Mouse (Mus musculus) left cerebral cortex, adult 8-10 months (tissue): ENCODE data around the gene E130114P18Rik. TPM values are rescaled to one million over a fixed set of nuclear protein-coding genes. Genes with fewer than 3 reads are reported as not detected.

Source experiments
- DNase-seq, 2 experiments: peaks; one replicate each; pipeline ENCODE4 v3.0.0; 2022; ENCODE audit warnings: low spot score in 2 of 2
- total RNA-seq, 4 experiments: library from RNA; stranded (reverse); gene quantifications; 2 replicates each; pipeline ENCODE4 v1.2.4; 2022

E130114P18Rik gene
- total RNA-seq, 4 experiments from 2014 or later, result 5.0 to 8.3 (median 6.2) TPM

DNA sequence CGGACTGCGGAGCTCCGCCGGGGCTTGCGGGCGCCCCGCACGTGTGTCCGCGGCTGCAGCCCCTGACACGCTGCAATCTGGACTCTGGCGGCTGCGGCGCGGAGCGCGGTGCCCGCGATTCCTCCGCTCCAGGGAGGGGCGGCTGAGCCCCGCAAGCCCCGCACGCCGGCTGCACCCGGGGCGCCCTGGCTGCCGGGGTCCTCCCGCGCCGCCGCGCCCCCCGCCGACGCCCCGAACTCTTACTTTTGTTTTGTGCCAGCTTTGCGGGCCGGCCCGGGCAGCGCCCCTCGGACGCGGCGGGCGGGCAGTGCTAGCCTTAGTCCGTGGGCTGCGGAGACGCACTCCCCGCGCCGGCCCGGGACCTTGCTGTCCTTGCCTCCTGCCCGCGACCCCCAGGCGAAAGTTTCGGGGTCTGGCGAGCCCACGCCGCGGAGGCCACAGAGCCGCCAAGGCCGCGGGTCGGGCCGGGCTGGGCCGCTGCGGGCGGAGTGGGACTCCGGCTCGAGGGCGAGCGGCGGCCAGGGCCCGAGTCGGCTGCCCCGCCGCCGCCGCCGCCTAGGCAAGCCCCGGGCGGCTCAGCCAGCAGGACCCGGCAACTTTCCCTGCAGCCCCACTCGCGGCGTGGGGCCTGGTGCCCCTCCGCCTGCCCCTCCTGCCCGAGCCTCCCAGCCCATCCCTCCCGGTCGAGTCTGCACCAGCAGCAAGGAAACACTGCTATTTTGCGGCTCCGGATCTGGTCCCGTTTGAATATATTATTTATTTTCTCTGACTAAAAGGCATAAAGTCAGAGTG is 529 bp upstream of the E130114P18Rik start:
- DNase-seq, result no peak

DNA sequence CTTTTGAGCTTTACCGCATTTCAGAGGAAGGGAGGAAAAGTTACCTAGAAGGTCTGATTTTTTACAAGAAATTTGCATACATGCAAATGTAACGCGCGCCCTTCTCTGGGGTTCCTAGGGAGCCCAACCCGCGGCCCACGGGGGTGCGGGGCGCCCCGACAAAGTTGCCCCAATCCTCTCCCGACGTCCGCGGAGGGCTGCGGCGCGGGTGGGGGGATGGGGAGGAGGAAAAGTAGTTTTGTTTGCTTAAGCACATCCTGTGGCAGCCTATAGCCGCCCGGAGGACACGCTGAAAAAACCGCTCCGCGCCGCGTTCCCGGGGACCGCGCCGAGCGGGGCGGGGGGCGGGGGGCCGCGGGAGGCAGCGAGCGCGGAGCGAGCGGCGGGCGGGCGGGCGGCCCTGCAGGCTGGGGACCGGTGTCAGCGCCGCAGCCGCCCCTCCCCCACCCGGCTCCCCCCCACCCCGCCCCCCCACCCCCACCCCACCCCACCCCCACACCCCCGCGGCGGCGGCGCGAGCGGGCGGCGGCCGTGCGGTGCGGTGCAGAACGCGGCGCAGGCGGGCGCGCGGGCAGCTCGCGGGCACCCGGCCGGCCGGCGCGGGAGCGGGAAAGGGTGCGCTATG is 685 bp downstream of the E130114P18Rik start:
- no peak for DNase-seq

DNA sequence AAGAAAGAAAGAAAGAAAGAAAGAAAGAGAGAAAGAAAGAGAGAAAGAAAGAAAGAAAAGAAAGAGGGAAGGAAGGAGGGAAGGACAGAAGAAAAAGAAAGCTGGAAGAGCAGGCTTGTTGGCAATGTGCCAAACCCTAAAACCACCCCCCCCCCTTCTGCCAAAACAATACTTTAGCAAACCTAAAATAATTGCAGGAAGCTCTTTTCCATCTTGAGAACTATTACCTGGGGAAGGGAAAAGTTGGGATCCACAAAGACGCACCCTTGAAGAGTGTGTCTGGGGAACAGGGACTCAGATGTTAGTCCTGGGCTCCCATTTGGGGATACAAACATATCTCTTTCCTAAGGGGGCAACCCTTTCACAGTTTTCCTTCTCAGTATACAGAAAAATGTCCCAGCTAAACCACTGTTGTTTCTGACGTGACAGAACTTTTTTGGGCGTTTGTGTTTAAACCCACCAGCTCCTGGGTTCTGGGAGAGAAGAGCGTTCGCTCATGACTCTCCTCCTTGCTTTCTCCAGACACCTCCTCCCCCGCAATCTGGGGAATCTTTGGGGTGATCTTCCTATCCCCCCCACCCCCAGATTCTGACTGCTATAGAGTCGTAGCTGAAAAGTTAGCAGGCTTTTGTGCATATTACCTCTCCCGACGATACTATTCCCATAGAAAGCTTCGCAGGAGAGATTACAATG is 1.3 kb downstream of the E130114P18Rik start:
- no peak for DNase-seq

DNA sequence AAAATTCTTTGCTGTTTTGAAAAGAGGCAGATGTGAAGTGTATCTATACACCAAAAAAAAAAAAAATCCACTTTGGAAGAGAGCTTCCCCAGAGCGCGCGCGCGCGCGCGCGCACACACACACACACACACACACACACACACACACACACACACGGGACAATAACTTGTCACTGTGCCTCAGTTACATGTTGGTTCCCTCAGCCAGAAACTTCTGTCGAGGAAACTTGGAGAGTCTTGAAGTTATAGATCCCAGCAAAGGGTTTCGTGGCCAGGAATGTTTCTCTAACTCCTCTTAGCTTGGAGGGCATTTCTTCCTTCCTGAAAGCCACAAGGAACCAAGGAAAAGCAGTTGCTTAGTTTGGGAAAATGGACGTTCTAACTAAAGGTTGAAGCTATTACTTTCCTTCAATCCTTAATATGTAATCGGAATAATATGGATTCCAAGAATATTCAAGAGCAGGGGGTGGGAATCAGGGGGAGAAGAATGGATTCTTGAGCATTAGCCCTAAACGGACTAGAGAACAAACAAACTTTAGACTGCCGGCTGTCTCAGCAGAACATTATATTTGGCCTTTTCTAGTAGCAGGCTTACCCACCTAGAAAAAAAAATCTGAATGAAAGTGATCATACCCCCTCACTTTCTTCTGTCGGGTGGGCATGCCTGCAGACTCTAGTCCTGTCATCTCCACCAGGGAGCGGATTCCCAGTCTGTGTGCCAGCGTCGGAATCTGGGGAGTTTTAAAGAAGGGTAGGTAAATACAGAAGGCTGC is 2.2 kb downstream of the E130114P18Rik start:
- DNase-seq, result no peak

DNA sequence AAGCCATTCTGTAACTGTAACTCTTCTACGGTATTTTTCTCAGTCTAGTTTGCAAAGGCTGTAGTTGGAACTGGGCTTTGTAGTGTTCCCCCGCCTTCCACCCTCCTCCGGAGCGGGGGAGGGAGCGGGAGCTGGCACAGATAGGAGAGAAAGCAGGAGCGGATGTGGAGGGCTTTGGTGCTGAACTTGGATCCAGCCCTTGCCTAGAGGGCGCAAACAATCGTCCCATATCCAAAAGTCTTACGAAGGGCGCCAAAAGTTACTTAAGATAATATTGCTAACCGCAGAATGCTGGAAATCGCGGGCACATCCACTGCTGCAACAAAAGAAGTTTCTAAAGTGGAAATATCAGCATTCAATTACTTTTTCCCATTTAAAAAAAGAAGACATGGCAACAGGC is 2.8 kb downstream of the E130114P18Rik start:
- peak in 1 of 2 experiments; percentile 64 for DNase-seq

DNA sequence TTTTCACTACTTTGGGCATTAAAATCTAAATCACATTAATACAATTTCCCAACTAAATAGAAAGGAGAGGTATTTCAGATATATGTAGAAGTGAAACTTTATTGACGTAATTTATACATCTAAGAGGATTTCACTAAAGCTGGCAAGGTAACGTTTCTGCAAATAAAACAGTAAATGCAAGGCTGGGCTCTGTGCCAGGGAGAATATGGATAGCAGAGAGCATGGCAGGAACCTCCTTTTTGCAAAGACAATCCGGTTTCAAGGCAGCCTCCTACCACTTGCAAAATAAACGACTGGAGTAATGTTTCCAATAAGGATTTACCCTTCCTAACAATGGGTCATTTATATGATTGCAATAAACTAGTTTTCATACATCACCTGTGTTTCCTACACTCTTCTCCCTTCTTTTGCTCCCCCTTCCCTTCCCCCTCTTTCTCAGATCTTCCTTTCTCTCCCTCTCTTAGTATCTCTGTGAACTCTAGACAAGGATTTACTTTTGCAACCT is 3.4 kb downstream of the E130114P18Rik start:
- no peak for DNase-seq

DNA sequence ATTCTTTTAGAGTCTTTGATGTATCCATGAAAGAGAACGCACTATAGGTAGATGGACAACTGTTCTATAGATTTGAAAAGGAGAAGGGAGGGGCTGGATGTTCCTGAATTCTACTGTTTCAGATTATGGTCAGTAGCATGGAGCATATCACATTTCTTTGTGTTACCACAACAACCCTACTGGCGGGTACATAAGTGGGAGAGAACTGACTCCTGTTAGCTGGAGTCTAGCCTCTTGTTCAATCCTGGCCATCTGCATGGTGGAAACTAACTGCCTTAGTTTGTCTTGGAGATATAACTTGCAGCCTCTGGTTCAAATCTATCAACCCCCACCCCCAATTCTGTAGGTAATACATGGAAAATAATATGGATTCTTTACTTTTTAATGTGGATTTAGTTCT is 4.1 kb downstream of the E130114P18Rik start:
- DNase-seq, result no peak

DNA sequence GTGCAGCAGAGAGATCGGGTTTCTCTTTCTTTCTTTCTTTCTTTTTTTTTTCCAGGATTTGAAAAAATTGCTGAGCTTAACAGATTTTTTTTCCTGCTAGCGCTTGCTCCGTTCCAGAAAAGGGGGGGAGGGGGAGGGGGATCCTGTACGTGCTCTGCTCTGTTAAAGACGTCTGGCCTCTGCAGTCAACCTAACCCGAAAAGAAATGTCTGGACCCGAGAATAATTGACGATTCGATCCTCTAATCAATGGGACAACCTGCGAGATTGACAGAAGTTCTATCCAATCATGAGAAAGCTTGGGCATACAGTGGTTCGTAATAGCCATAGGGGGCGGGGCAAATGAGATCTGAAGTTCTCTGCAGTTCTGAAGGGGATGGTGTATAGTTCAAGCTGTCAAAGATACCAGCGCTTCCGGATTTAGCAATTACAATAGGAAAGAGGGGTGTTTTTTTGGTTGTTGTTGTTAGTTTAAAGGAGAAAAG is 4.7 kb downstream of the E130114P18Rik start:
- DNase-seq, result peak in 1 of 2 experiments; percentile 94

DNA sequence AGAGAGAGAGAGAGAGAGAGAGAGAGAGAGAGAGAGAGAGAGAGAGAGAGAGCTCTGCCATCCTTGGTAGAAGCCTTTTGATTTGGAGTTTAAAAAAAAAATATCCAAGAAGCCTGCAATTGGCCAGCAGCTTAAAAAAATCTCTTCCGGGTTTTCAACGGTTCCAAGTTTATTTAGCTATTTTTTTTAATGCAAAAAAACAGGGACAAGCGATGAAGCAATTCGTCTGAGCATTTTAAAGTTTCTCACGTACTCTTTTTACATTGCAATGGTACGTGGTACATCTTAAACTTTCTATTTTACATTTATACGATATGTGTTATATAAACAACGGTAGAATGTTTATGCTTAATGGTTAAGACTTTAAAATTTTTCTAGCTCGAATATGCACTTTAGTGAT is 5.2 kb downstream of the E130114P18Rik start, which contains the start of gene Nfia:
Nfia (plus strand) TSS at position 94 of the 400 bp plus-strand sequence.
- DNase-seq, result no peak

DNA sequence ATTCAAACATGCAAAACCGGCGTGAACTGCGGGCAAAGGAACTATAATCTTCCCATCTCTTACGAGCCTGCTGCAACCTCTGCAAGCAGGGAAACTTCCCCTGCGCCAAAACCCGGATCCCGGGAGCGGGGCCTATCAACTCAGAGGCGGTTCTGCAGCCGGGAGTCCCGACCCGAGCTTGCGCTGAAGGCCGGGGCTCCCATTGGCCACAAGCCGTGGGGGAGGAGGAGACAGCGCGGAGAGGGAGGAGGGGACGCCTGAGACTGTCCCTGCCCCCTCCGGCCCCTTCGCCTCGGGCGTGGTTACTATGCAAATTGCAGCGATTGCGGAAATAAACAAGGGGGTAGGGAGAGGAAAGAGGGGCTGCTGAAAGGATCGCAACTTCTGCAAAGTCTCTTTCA is 5.8 kb downstream of the E130114P18Rik start:
- peak; percentile 86 to 96 for DNase-seq

DNA sequence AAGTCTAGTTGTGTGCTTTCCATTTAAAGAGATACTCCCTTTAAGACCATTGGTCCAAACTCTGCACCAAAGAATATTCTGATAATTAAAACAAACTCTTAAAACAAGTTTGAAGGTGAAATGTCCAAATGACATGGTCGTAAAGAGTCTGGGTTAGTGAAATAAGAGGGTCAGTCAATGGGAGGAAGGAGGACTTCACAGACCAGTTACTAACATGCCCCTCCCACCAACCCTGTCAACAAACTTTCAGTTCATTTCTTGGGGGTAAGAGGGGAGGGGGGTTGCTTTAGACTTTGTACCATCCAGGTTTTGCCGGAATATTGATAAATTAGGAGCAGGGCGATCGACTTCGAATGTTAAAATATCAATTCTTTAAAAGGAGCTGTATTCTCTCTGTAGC is 6.5 kb downstream of the E130114P18Rik start:
- no peak for DNase-seq

DNA sequence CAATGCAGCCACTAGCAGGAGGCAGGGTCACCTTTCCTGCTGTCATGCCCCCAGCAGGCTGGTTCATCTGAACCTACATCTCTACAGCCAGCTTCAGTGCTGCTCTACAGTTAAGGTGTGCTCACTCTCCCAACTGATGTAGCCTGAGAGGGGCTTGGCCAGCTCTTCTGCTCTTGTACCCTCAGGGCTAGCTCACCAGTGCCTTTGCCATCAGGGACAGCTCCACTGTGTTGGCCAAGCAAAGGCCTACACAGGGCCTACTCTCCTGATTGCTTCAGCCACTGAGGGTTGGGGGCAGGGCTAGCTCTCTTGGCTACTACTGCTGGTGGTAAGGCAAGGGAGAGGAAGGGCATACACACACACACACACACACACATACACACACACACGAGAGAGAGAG is 8.0 kb downstream of the E130114P18Rik start:
- DNase-seq, result no peak

DNA sequence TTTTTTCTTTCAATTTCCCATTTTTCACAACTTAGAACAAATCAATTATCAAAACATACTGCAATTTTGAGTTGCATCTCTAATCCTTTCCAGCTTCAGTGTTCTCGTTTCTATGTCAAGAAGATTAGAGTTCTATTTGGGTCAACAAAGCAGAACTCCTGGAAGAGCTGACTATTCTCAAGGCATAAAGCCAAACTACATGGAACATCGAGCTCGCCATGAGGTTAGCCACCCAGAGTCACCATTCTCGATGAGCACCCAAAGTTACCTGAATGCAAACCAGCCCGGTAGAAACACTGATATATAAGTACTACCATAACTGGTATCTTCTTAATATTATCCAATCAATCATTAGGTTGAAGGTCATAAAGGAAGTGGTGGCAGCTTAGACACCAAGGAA is 10.4 kb downstream of the E130114P18Rik start:
- no peak for DNase-seq

DNA sequence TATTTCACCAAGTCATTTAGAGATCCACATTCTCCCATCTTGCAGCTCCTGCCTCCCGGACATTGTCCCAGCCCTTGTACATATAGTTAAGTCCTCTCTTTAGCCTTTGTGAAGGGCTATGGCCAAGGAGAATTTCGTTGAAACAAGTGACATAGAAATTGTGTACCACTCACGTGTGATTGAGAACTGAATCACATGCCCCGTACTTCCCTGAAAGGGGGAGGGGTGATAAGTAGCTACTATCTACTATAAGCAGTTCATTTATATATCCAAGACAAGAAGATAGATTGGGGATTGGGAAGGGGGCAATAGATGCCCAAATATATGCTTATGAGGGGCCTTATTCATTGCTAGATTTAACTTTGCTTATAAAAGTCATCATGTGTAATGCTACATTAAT is 10.9 kb downstream of the E130114P18Rik start:
- no peak for DNase-seq

DNA sequence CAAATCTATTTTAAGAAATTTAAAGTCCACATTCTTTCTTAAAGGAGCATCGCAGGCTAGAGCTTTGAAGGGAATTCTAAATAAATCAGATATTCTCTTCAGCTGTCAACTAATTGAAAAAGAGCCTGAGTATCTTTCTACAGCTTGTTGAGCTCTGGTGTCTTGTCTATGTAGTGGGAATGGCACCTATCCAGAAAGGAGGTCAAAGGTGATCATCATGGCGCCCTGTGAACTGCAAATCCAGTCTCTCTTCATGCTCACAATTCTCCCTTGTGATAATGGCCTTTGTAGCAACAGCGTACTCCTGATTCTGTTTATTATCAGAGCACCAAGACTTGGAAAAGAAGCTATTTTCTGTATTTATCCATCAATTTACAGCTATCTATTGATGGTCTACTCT is 11.8 kb downstream of the E130114P18Rik start:
- DNase-seq, result no peak

DNA sequence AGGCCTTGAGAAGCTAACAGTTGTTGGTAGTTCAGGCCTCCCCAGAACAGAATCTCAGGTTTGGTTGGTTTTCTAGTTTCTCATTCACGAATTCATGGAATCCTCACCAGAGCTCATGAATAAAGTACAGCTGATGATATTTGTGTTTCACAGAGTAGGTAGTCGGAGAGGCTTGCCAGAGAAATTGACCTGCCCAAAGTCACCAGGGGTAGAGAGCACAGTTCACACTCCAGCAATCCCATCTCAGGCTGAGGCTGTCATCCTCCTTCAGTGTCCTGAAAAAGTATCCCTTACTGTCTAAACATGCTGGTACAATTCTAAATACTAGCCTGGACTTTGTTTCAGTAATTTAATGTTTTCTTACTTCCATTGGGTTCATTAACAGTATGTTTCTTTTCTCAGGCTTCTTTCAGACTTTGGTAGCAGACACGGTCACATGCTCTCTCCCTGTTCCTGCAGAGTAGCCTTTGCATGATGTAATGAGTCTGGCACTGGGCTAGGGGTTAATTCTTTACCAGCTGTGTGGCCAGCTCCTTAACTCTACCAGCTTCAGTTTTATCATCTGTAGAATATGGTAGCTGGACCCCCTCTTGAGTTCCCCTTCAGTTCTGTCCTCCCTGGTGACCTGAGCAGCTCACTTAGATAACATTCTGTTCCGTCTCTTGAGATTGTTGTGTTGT is 12.4 kb downstream of the E130114P18Rik start:
- no peak for DNase-seq

DNA sequence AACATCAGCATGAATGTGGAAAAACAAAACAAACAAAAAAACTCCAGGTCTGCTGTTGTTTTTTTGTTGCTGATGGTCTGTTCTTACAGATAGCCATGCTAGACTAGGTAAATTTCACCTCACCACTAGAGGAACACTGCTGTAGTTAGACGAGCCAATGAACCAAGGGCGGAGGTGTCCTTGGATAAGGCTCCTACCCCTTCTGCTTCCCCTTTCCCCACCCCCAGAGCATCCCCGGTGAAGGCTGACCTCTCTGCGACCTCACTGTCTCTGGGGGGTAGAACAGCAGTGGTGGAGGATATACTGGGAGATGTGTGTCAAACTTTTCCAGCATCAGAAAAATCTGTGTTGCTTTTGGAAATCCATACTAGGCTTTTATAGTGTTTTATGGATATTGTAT is 13.3 kb downstream of the E130114P18Rik start:
- no peak for DNase-seq

DNA sequence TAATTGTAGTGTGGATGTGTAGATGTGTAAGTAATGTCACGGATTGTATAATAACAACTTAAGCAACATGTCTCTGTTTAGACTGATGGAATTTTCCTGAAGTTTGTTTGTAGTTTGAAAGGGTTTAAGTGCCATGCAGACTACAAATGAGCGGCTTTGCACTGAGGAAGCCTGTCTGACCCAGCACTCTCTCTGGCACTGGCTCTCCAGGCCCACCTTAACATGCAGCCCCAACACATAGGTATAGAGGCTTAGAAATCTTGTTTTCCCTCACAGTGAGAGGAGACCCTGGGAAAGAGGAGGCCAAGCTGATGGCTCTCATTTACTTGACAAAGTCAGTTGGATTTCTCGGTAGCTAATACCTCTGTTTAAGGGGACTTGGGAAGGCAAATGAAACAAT is 19.2 kb downstream of the E130114P18Rik start:
- DNase-seq, result no peak

DNA sequence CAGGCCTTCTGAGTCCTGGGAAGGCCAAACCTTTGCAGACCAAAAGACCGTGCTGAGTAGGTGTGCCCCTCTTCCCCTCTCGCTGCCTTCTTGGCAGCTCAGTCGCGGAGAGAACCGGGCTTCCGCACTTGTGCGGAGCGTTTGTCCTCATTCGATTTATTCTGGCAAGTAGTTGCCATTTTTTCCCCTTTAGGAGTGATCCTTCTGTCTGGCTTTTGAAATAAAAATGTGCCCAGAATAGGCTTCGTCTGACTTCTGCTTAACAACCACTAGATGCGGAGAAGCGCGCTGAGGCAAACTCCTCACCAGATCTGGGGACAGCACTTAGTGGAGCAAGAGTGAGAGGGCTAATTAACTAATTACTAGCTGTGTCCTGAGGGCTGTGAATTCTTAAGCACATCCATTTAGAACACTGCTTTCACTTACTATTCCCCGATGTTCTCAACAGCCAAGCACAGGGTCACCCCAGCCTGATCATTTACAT is 19.9 kb downstream of the E130114P18Rik start:
- no peak for DNase-seq

DNA sequence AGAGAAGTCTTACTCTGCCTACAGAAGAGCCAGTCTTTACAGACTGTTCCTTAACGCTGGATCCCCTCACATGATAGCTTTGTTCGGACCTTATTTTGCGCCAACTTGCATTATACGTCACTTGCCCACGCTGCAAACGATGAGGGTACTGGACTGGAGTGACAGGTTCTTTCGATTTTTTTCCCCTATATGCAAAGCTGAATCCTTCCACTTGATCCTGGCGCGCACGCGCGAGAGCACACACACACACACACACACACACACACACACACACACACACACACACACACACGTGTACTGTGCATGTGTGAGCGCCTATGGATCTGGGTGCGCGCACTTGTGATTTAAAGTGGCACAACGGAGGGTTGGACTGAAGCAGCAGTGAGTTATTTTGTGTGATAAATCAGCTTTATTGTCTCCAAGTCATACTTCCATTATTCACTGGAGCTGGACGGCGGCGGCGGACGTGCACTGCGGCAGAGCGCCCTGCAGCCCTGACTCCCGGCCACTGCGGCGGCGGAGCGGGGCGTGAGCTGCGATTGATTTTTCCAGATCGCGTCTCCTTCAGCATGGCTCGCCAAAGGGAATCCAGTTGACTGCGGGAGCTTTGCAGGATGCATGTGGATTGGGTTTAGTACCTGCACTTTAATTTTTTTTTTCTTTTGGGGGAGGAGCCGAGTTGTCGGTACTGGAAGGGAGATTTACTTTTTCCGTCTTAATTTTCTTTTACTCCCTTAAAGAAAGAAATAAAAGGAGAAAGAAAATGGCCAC is 20.5 kb downstream of the E130114P18Rik start:
- DNase-seq, result peak in 1 of 2 experiments; percentile 46
